Mouse (Mus musculus) G1E (cell line): Measurements from ENCODE around the gene Ncbp1. TPM values are rescaled to one million over a fixed set of nuclear protein-coding genes. Genes with fewer than 3 reads are reported as not detected.

Source experiments
- ATAC-seq: 2 replicates; pipeline ENCODE4 v1.8.0; 2016; ENCODE audit warnings: mild to moderate bottlenecking; ENCODE audit not compliant: insufficient number of reproducible peaks, poor library complexity, low FRiP score, severe bottlenecking; ENCODE audit errors: extremely low read depth
- DNase-seq: peaks from one replicate; pipeline ENCODE4 v3.0.0; 2012; ENCODE audit warnings: low spot score
- H3K27me3 ChIP-seq: 2 replicates; pipeline ENCODE4 v1.6.1; 2012; ENCODE audit warnings: mild to moderate bottlenecking, low read length, inconsistent platforms; ENCODE audit not compliant: insufficient read depth
- H3K36me3 ChIP-seq: replicated peaks from 2 replicates; pipeline ENCODE3; 2012; ENCODE audit warnings: mild to moderate bottlenecking, inconsistent platforms
- H3K4me1 ChIP-seq: 2 replicates; pipeline ENCODE4 v1.6.1; 2012; ENCODE audit warnings: low read depth, low read length, inconsistent platforms, mixed read lengths; ENCODE audit not compliant: insufficient read depth
- H3K4me3 ChIP-seq: 2 replicates; pipeline ENCODE4 v1.5.1; 2012; ENCODE audit warnings: low read depth, mild to moderate bottlenecking, inconsistent platforms, low read length, moderate library complexity, mixed read lengths
- H3K9me3 ChIP-seq: replicated peaks from 2 replicates; pipeline ENCODE4 v1.6.1; 2012; ENCODE audit warnings: inconsistent platforms
- CTCF ChIP-seq: IDR thresholded peaks from 2 replicates; pipeline ENCODE4 v1.5.1; 2012; ENCODE audit warnings: low read depth, low read length, inconsistent platforms, mixed read lengths
- GATA1 ChIP-seq: IDR thresholded peaks from 2 replicates; pipeline ENCODE4 v1.6.1; 2012; ENCODE audit warnings: borderline replicate concordance, low read length, inconsistent platforms, mixed read lengths
- GATA2 ChIP-seq: IDR thresholded peaks from 2 replicates; pipeline ENCODE4 v1.6.1; 2012; ENCODE audit warnings: low read depth, low read length, inconsistent platforms, borderline replicate concordance
- POLR2AphosphoS5 ChIP-seq: IDR thresholded peaks from 2 replicates; pipeline ENCODE4 v1.6.1; 2012; ENCODE audit warnings: low read depth, low read length, inconsistent platforms; ENCODE audit not compliant: insufficient replicate concordance
- TAL1 ChIP-seq: conservative IDR thresholded peaks from 2 replicates; pipeline ENCODE4 v1.6.1; 2012; ENCODE audit warnings: low read depth, low read length, inconsistent platforms, mixed read lengths
- polyA plus RNA-seq: library from polyadenylated mRNA; stranded (reverse); fragments of >175 nt; gene quantifications from 2 replicates; pipeline ENCODE4 v1.2.3, GENCODE M21; 2012
- total RNA-seq, 2 experiments: library from RNA; stranded (forward) in 1 of 2; stranded (reverse) in 1 of 2; fragments of 200-1000 nt in 1 of 2; fragments of >200 nt in 1 of 2; fragmentation: Nextera tagmentation in 1 of 2; gene quantifications; 2 replicates each; pipeline ENCODE4 v1.2.3; 2014 to 2017

Gene Ncbp1
- total and polyA plus RNA-seq, 3 experiments, result 17.6 to 119 (median 109) TPM

DNA sequence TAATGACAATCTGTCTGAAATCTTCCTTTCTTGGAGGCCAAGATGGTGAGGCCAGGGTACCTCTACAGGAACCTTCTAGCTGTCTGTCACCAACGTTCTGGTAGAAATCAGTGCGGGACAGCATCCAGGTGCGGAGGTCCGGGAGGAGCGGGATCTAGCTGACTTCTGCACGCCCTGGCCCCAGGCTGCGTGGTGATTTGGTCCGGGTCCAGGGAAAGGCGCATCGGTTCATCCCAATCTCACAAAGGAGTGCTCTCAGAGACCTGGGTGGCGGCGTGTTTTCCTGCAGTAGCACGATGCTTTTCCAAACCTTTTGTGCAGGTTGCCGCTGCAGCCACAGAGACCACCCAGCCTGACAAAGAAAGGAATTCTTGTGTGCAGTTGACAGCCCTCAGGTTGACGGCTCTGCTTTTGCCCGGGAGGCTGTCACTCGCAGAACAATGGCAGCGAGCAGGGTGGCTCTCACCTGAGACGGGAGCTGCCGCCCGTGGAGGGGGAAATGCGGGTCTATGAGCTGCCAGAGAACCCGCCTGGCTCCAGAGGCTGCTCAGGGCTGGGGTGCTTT, 64.2 kb downstream of the Ncbp1 start:
- no peak overlapping the region for H3K4me3 ChIP-seq
- TF ChIP-seq CTCF (no peak), GATA2 (no peak), TAL1 (no peak), POLR2AphosphoS5 (no peak), GATA1 (no peak)
- peaks cover 10% of the 10 kb centered on the region for H3K4me1 ChIP-seq
- no peaks in the 10 kb centered on the region for H3K36me3 ChIP-seq
- ATAC-seq (no peak), DNase-seq (no peak)
- peaks cover 25% of the 10 kb centered on the region for H3K27me3 ChIP-seq
- peaks cover 3% of the 10 kb centered on the region for H3K9me3 ChIP-seq

DNA sequence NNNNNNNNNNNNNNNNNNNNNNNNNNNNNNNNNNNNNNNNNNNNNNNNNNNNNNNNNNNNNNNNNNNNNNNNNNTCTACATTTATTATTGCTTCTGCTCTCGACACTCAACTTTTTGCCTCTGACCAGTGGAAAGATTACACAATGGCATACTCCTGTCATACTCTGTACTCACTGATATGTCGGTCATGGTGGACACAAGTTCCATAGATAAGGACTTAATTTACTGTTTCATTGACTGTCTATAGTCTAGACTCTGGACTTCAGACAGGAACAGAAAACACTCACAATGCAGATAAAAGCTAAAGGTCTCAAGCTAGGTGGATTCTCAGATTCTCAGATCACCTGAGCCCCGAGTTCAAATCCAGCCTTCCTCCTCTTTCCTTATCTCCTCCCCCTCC, 82.7 kb downstream of the Ncbp1 start:
- Histone ChIP-seq H3K36me3 (no peaks in the 10 kb centered on the region), H3K4me3 (no peak overlapping the region), H3K9me3 (no peaks in the 10 kb centered on the region), H3K4me1 (no peaks in the 10 kb centered on the region), H3K27me3 (peaks cover 18% of the 10 kb centered on the region)
- DNase-seq (no peak), ATAC-seq (no peak)
- TF ChIP-seq POLR2AphosphoS5, result no peak
- no peak for TF ChIP-seq TAL1
- no peak for TF ChIP-seq GATA1
- TF ChIP-seq CTCF, result no peak
- no peak for TF ChIP-seq GATA2

Other genes with a start within 250 kb of the Ncbp1 start
- gene Ccdc180, start 248.3 kb upstream of the Ncbp1 start, total RNA-seq (2014; fragmentation: Nextera tagmentation), result not detected in 2 replicates
- 0.16 TPM in 1 of 2 replicates, not detected in the other for gene Ccdc180, start 248.3 kb upstream of the Ncbp1 start, total RNA-seq (2017)
- not detected in 2 replicates for gene Ccdc180, start 248.3 kb upstream of the Ncbp1 start, polyA plus RNA-seq
- 1.1 and 1.4 TPM in 2 replicates for gene Tdrd7, start 173.3 kb upstream of the Ncbp1 start, total RNA-seq (2014; fragmentation: Nextera tagmentation)
- gene Tdrd7, start 173.3 kb upstream of the Ncbp1 start, total RNA-seq (2017), result 5.1 and 7.7 TPM in 2 replicates
- 0.06 and 0.12 TPM in 2 replicates for gene Tdrd7, start 173.3 kb upstream of the Ncbp1 start, polyA plus RNA-seq
- gene Tmod1, start 99.7 kb upstream of the Ncbp1 start, total RNA-seq (2014; fragmentation: Nextera tagmentation), result 6.9 and 14.6 TPM in 2 replicates
- 0.99 and 1.1 TPM in 2 replicates for gene Tmod1, start 99.7 kb upstream of the Ncbp1 start, total RNA-seq (2017)
- gene Tmod1, start 99.7 kb upstream of the Ncbp1 start, polyA plus RNA-seq, result 0.64 and 0.65 TPM in 2 replicates
- gene Tstd2, start 81 bp downstream of the Ncbp1 start, total RNA-seq (2014; fragmentation: Nextera tagmentation), result 54.6 and 57.9 TPM in 2 replicates
- 48.2 and 51.5 TPM in 2 replicates for gene Tstd2, start 81 bp downstream of the Ncbp1 start, total RNA-seq (2017)
- 10.5 and 15.8 TPM in 2 replicates for gene Tstd2, start 81 bp downstream of the Ncbp1 start, polyA plus RNA-seq
- 21.1 and 26.7 TPM in 2 replicates for gene Xpa, start 57.7 kb downstream of the Ncbp1 start, total RNA-seq (2014; fragmentation: Nextera tagmentation)
- gene Xpa, start 57.7 kb downstream of the Ncbp1 start, total RNA-seq (2017), result 14.5 and 17.9 TPM in 2 replicates
- gene Xpa, start 57.7 kb downstream of the Ncbp1 start, polyA plus RNA-seq, result 17.2 and 17.6 TPM in 2 replicates
- gene Foxe1, start 205.0 kb downstream of the Ncbp1 start, total RNA-seq (2014; fragmentation: Nextera tagmentation), result not detected in 2 replicates
- not detected in 2 replicates for gene Foxe1, start 205.0 kb downstream of the Ncbp1 start, total RNA-seq (2017)
- not detected in 2 replicates for gene Foxe1, start 205.0 kb downstream of the Ncbp1 start, polyA plus RNA-seq